Mouse (Mus musculus): ENCODE results near the gene Zdhhc19.

GRCm38 (mm10) chr16:32593916-32594315 is 97.9 kb downstream of the Zdhhc19 start:
- no peak for TF ChIP-seq CTCF (IDR thresholded peaks at IDR 0.05)
- no peak for TF ChIP-seq EP300 (IDR thresholded peaks at IDR 0.05)
